Mouse (Mus musculus): ENCODE data around the gene Lgalsl. TPM values are rescaled to one million over a fixed set of nuclear protein-coding genes. Genes with fewer than 3 reads are reported as not detected.

Gene Lgalsl
- polyA plus RNA-seq, 1 experiment from 2014 or later = 28.1 TPM

GRCm38 (mm10) chr11:20813901-20814523 lies 16.8 kb downstream of the Lgalsl start:
- WGBS = 87% methylated on average over 6 of the region's 6 CpGs
- Histone ChIP-seq H3K4me1 (ENCODE audit: control insufficient read depth, insufficient read depth, low read length) (no peaks in the 10 kb centered on the region), H3K27me3 (ENCODE audit: control insufficient read depth, insufficient read depth, low read length) (no peaks in the 10 kb centered on the region), H3K9me3 (ENCODE audit: control insufficient read depth, low read length) (no peaks in the 10 kb centered on the region), H3K4me2 (ENCODE audit: low read depth, severe bottlenecking) (no peak overlapping the region), H3K4me3 (ENCODE audit: low read depth, low read length) (no peak overlapping the region), H3K9ac (ENCODE audit: low read length) (no peak overlapping the region), H3K27ac (replicated peaks; ENCODE audit: low read depth, low read length) (no peak overlapping the region), H3K36me3 (ENCODE audit: control insufficient read depth, insufficient read depth, low read length) (no peaks in the 10 kb centered on the region)
- ATAC-seq (ENCODE audit: insufficient number of reproducible peaks, low FRiP score, low TSS enrichment, low read depth) = no peak
- no peak for DNase-seq (ENCODE audit: low spot score)

DNA sequence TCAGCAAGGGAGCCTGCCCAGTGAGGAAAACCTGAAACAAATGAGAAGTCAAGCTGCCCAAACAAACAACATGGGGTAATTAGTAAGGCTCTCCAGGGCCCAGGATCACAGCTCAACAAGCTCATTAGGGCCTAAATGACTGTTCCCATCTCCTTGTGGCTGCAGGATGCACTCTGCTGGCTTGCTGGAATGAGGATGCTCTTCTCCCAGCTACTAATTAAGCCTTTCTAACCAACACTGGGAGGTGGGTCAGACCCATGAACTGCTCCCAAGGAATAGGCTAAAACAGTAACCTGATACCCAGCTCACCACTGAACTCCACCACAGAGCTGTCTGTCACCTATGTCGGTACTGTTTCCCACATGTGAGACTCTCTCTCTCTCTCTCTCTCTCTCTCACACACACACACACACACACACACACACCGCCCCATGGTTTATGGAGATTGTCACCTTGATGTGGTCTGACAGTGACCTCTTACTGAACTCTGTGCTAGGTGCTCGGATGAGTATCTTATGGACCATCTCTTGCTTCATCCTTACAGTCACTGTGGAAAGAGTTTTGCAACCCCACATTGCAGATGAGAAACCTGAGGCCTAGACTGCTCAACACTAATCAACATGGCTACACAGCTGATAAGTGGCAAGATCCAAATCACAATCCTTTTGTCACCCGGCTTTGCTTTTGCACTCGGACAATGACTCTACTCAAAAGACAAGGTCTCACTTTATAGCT lies 18.5 kb downstream of the Lgalsl start:
- no peaks in the 10 kb centered on the region for H3K27me3 ChIP-seq (ENCODE audit: control insufficient read depth, insufficient read depth, low read length)
- no peak overlapping the region for H3K27ac ChIP-seq (replicated peaks; ENCODE audit: low read depth, low read length)
- no peaks in the 10 kb centered on the region for H3K9me3 ChIP-seq (ENCODE audit: control insufficient read depth, low read length)
- H3K9ac ChIP-seq (ENCODE audit: low read length) = no peak overlapping the region
- no peaks in the 10 kb centered on the region for H3K36me3 ChIP-seq (ENCODE audit: control insufficient read depth, insufficient read depth, low read length)
- no peak overlapping the region for H3K4me2 ChIP-seq (ENCODE audit: low read depth, severe bottlenecking)
- ATAC-seq (ENCODE audit: insufficient number of reproducible peaks, low FRiP score, low TSS enrichment, low read depth) = no peak
- WGBS = 58% methylated on average over 5 of the region's 5 CpGs
- no peak overlapping the region for H3K4me3 ChIP-seq (ENCODE audit: low read depth, low read length)
- DNase-seq (ENCODE audit: low spot score) = no peak
- no peaks in the 10 kb centered on the region for H3K4me1 ChIP-seq (ENCODE audit: control insufficient read depth, insufficient read depth, low read length)

- Histone ChIP-seq H3K4me1 (ENCODE audit: control insufficient read depth, insufficient read depth, low read length) (no peaks in the 10 kb centered on the region), H3K4me3 (ENCODE audit: low read depth, low read length) (no peak overlapping the region), H3K36me3 (ENCODE audit: control insufficient read depth, insufficient read depth, low read length) (no peaks in the 10 kb centered on the region), H3K9me3 (ENCODE audit: control insufficient read depth, low read length) (no peaks in the 10 kb centered on the region), H3K27me3 (ENCODE audit: control insufficient read depth, insufficient read depth, low read length) (no peaks in the 10 kb centered on the region), H3K9ac (ENCODE audit: low read length) (no peak overlapping the region), H3K4me2 (ENCODE audit: low read depth, severe bottlenecking) (no peak overlapping the region), H3K27ac (replicated peaks; ENCODE audit: low read depth, low read length) (no peak overlapping the region)
- DNase-seq (ENCODE audit: low spot score) = no peak
- 84% methylated on average over 5 of the region's 5 CpGs for WGBS
- ATAC-seq (ENCODE audit: insufficient number of reproducible peaks, low FRiP score, low TSS enrichment, low read depth) = no peak
Measured at GRCm38 (mm10) chr11:20806659-20807058, 24.2 kb downstream of the Lgalsl start.

- ATAC-seq (ENCODE audit: insufficient number of reproducible peaks, low FRiP score, low TSS enrichment, low read depth) (no peak), DNase-seq (ENCODE audit: low spot score) (no peak)
- WGBS = 66% methylated on average over 4 of the region's 4 CpGs
- H3K9me3 ChIP-seq (ENCODE audit: control insufficient read depth, low read length) = no peaks in the 10 kb centered on the region
- no peak overlapping the region for H3K27ac ChIP-seq (replicated peaks; ENCODE audit: low read depth, low read length)
- H3K4me3 ChIP-seq (ENCODE audit: low read depth, low read length) = no peak overlapping the region
- no peaks in the 10 kb centered on the region for H3K27me3 ChIP-seq (ENCODE audit: control insufficient read depth, insufficient read depth, low read length)
- no peaks in the 10 kb centered on the region for H3K36me3 ChIP-seq (ENCODE audit: control insufficient read depth, insufficient read depth, low read length)
- H3K9ac ChIP-seq (ENCODE audit: low read length) = no peak overlapping the region
- no peak overlapping the region for H3K4me2 ChIP-seq (ENCODE audit: low read depth, severe bottlenecking)
- peaks cover under 1% of the 10 kb centered on the region; the same call in 1 of the 2 replicates for H3K4me1 ChIP-seq (ENCODE audit: control insufficient read depth, insufficient read depth, low read length)
Measured at GRCm38 (mm10) chr11:20805604-20806249, 25.1 kb downstream of the Lgalsl start.

GRCm38 (mm10) chr11:20804416-20804815 lies 26.4 kb downstream of the Lgalsl start:
- no peaks in the 10 kb centered on the region for H3K27me3 ChIP-seq (ENCODE audit: control insufficient read depth, insufficient read depth, low read length)
- DNase-seq (ENCODE audit: low spot score) (no peak), ATAC-seq (ENCODE audit: insufficient number of reproducible peaks, low FRiP score, low TSS enrichment, low read depth) (no peak)
- peaks cover 2% of the 10 kb centered on the region; the same call in 1 of the 2 replicates for H3K4me1 ChIP-seq (ENCODE audit: control insufficient read depth, insufficient read depth, low read length)
- H3K27ac ChIP-seq (replicated peaks; ENCODE audit: low read depth, low read length) = no peak overlapping the region
- H3K36me3 ChIP-seq (ENCODE audit: control insufficient read depth, insufficient read depth, low read length) = no peaks in the 10 kb centered on the region
- H3K9ac ChIP-seq (ENCODE audit: low read length) = no peak overlapping the region
- WGBS = 97% methylated on average over 4 of the region's 4 CpGs
- no peaks in the 10 kb centered on the region for H3K9me3 ChIP-seq (ENCODE audit: control insufficient read depth, low read length)
- H3K4me2 ChIP-seq (ENCODE audit: low read depth, severe bottlenecking) = no peak overlapping the region
- no peak overlapping the region for H3K4me3 ChIP-seq (ENCODE audit: low read depth, low read length)

- ATAC-seq (ENCODE audit: insufficient number of reproducible peaks, low FRiP score, low TSS enrichment, low read depth) = peak; percentile 70; the same call in 1 of the 2 replicates
- Histone ChIP-seq H3K4me1 (ENCODE audit: control insufficient read depth, insufficient read depth, low read length) (peaks cover 2% of the 10 kb centered on the region; the same call in 1 of the 2 replicates), H3K27ac (replicated peaks; ENCODE audit: low read depth, low read length) (no peak overlapping the region), H3K4me3 (ENCODE audit: low read depth, low read length) (no peak overlapping the region), H3K27me3 (ENCODE audit: control insufficient read depth, insufficient read depth, low read length) (no peaks in the 10 kb centered on the region), H3K36me3 (ENCODE audit: control insufficient read depth, insufficient read depth, low read length) (no peaks in the 10 kb centered on the region), H3K9me3 (ENCODE audit: control insufficient read depth, low read length) (no peaks in the 10 kb centered on the region), H3K4me2 (ENCODE audit: low read depth, severe bottlenecking) (no peak overlapping the region), H3K9ac (ENCODE audit: low read length) (no peak overlapping the region)
- 27% methylated on average over 14 of the region's 14 CpGs for WGBS
- peak; percentile 61 for DNase-seq (ENCODE audit: low spot score)
Measured at GRCm38 (mm10) chr11:20800277-20801092, 30.4 kb downstream of the Lgalsl start.

GRCm38 (mm10) chr11:20797841-20798240 lies 33.0 kb downstream of the Lgalsl start:
- Histone ChIP-seq H3K9ac (ENCODE audit: low read length) (no peak overlapping the region), H3K9me3 (ENCODE audit: control insufficient read depth, low read length) (no peaks in the 10 kb centered on the region), H3K4me1 (ENCODE audit: control insufficient read depth, insufficient read depth, low read length) (peaks cover 4% of the 10 kb centered on the region; the same call in 1 of the 2 replicates), H3K27ac (replicated peaks; ENCODE audit: low read depth, low read length) (no peak overlapping the region), H3K36me3 (ENCODE audit: control insufficient read depth, insufficient read depth, low read length) (no peaks in the 10 kb centered on the region), H3K4me2 (ENCODE audit: low read depth, severe bottlenecking) (no peak overlapping the region), H3K27me3 (ENCODE audit: control insufficient read depth, insufficient read depth, low read length) (no peaks in the 10 kb centered on the region), H3K4me3 (ENCODE audit: low read depth, low read length) (no peak overlapping the region)
- ATAC-seq (ENCODE audit: insufficient number of reproducible peaks, low FRiP score, low TSS enrichment, low read depth) (no peak), DNase-seq (ENCODE audit: low spot score) (no peak)
- WGBS = 93% methylated on average over 6 of the region's 6 CpGs

DNA sequence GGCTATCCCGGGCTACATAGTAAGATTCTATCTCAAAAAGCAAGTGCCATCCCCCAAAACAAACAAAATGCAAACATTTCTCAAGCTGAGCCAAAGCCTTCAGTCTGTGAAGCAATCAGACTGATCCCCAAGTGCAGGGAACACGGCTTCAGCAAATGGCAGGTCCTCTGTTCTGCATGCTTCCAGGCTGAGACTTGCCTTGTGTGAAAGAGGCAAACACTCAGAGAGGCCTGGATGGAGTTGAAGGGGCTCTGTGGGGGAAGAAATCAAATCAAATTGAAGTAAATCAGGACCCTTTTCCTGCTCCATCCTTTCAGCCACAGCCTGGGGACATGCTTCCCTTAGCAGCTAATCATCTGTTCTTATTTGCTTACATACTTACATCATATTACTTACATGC lies 35.4 kb downstream of the Lgalsl start:
- H3K4me3 ChIP-seq (ENCODE audit: low read depth, low read length) = no peak overlapping the region
- no peaks in the 10 kb centered on the region for H3K9me3 ChIP-seq (ENCODE audit: control insufficient read depth, low read length)
- H3K9ac ChIP-seq (ENCODE audit: low read length) = no peak overlapping the region
- H3K27ac ChIP-seq (replicated peaks; ENCODE audit: low read depth, low read length) = no peak overlapping the region
- no peak for DNase-seq (ENCODE audit: low spot score)
- 72% methylated on average over 2 of the region's 2 CpGs for WGBS
- no peak overlapping the region for H3K4me2 ChIP-seq (ENCODE audit: low read depth, severe bottlenecking)
- no peaks in the 10 kb centered on the region for H3K36me3 ChIP-seq (ENCODE audit: control insufficient read depth, insufficient read depth, low read length)
- no peaks in the 10 kb centered on the region for H3K27me3 ChIP-seq (ENCODE audit: control insufficient read depth, insufficient read depth, low read length)
- no peak for ATAC-seq (ENCODE audit: insufficient number of reproducible peaks, low FRiP score, low TSS enrichment, low read depth)
- H3K4me1 ChIP-seq (ENCODE audit: control insufficient read depth, insufficient read depth, low read length) = 0 out of 2 replicates have a peak, but pooled peaks cover 2% of the 10 kb centered on the region
